Mouse (Mus musculus) kidney, adult 2 months (tissue): ENCODE results near the gene Pomc. TPM values are rescaled to one million over a fixed set of nuclear protein-coding genes. Genes with fewer than 3 reads are reported as not detected.

Experiments used
- DNase-seq: peaks from one replicate; pipeline ENCODE4 v3.0.0; 2021
- H3K27ac ChIP-seq: fragments of 200-500 bp; 2 replicates; pipeline ENCODE4 v1.5.1; 2012; ENCODE audit warnings: low read depth, low read length, control low read depth, inconsistent platforms; ENCODE audit not compliant: insufficient read depth
- H3K27me3 ChIP-seq: fragments of 200-500 bp; replicated peaks from 2 replicates; pipeline ENCODE4 v1.6.1; 2012; ENCODE audit warnings: mild to moderate bottlenecking, moderate library complexity, low read length, inconsistent platforms; ENCODE audit not compliant: control insufficient read depth, insufficient read depth
- H3K36me3 ChIP-seq: fragments of 200-500 bp; 2 replicates; pipeline ENCODE4 v1.6.1; 2012; ENCODE audit warnings: mild to moderate bottlenecking, moderate library complexity, low read length, inconsistent platforms; ENCODE audit not compliant: control insufficient read depth, insufficient read depth
- H3K4me1 ChIP-seq: fragments of 200-500 bp; 2 replicates; pipeline ENCODE4 v1.6.1; 2011; ENCODE audit warnings: low read length; ENCODE audit not compliant: control insufficient read depth, insufficient read depth
- H3K4me3 ChIP-seq: fragments of 200-500 bp; 2 replicates; pipeline ENCODE4 v1.5.1; 2011; ENCODE audit warnings: mild to moderate bottlenecking, low read depth, low read length, control low read depth; ENCODE audit not compliant: insufficient read depth
- CTCF ChIP-seq: fragments of 200-500 bp; conservative IDR thresholded peaks from 2 replicates; pipeline ENCODE4 v1.5.1; 2011; ENCODE audit warnings: low read depth, mild to moderate bottlenecking, control low read depth, low read length, moderate library complexity, mixed read lengths; ENCODE audit not compliant: insufficient read depth, insufficient read length
- POLR2A ChIP-seq: fragments of 200-500 bp; IDR thresholded peaks from one replicate; pipeline ENCODE4 v1.6.1; 2011; ENCODE audit warnings: low read depth, low read length, control low read depth
- whole genome bisulfite sequencing: fragments of 180-500 bp; shearing (Covaris S2); methylation state at CpG from one replicate; pipeline ENCODE4 v1.1.7; 2018; 5-methylcytosine and 5-hydroxymethylcytosine counted together
- polyA plus RNA-seq: library from polyadenylated mRNA; depleted of rRNA; stranded (reverse); fragments of >200 nt; gene quantifications from 2 replicates; pipeline ENCODE4 v1.2.3, GENCODE M21; 2012

The Pomc gene
- polyA plus RNA-seq, 1 experiment: 1.1 TPM

GRCm38 (mm10) chr12:3989943-3990342 lies 35.2 kb downstream of the Pomc start:
- Histone ChIP-seq H3K27me3 (no peaks in the 10 kb centered on the region), H3K27ac (no peak overlapping the region), H3K4me3 (no peak overlapping the region), H3K36me3 (no peaks in the 10 kb centered on the region), H3K4me1 (no peaks in the 10 kb centered on the region)
- WGBS: 51% methylated on average over 2 of the region's 2 CpGs
- TF ChIP-seq POLR2A: no peak
- no peak for TF ChIP-seq CTCF
- DNase-seq: no peak

GRCm38 (mm10) chr12:3991047-3991446 lies 36.3 kb downstream of the Pomc start:
- 81% methylated on average over 3 of the region's 3 CpGs for WGBS

GRCm38 (mm10) chr12:3996749-3997148 lies 42.0 kb downstream of the Pomc start:
- H3K36me3 ChIP-seq: no peaks in the 10 kb centered on the region
- no peak overlapping the region for H3K4me3 ChIP-seq
- no peak for DNase-seq
- 77% methylated on average over 9 of the region's 9 CpGs for WGBS
- H3K4me1 ChIP-seq: no peaks in the 10 kb centered on the region
- no peaks in the 10 kb centered on the region for H3K27me3 ChIP-seq
- TF ChIP-seq POLR2A (no peak), CTCF (no peak)
- H3K27ac ChIP-seq: no peak overlapping the region

More at GRCm38 (mm10) chr12:3991047-3991446, 36.3 kb downstream of the Pomc start:
- no peaks in the 10 kb centered on the region for H3K4me1 ChIP-seq
- no peak for TF ChIP-seq POLR2A
- no peak for TF ChIP-seq CTCF
- H3K4me3 ChIP-seq: no peak overlapping the region
- no peak for DNase-seq
- H3K27me3 ChIP-seq: no peaks in the 10 kb centered on the region
- H3K36me3 ChIP-seq: no peaks in the 10 kb centered on the region
- no peak overlapping the region for H3K27ac ChIP-seq

GRCm38 (mm10) chr12:4000406-4000805 lies 45.7 kb downstream of the Pomc start:
- TF ChIP-seq CTCF: no peak
- no peak for TF ChIP-seq POLR2A
- 93% methylated on average over 5 of the region's 5 CpGs for WGBS
- DNase-seq: no peak

GRCm38 (mm10) chr12:4004648-4005047 lies 49.9 kb downstream of the Pomc start:
- TF ChIP-seq POLR2A (no peak), CTCF (no peak)
- no peaks in the 10 kb centered on the region for H3K27me3 ChIP-seq
- no peaks in the 10 kb centered on the region for H3K36me3 ChIP-seq
- peak overlapping the region; percentile 17; the same call in 1 of the 2 replicates for H3K27ac ChIP-seq
- DNase-seq: peak; percentile 47
- H3K4me1 ChIP-seq: no peaks in the 10 kb centered on the region
- WGBS: 25% methylated on average over 6 of the region's 6 CpGs
- H3K4me3 ChIP-seq: no peak overlapping the region

More at GRCm38 (mm10) chr12:4000406-4000805, 45.7 kb downstream of the Pomc start:
- H3K4me3 ChIP-seq: no peak overlapping the region
- no peaks in the 10 kb centered on the region for H3K4me1 ChIP-seq
- H3K27me3 ChIP-seq: no peaks in the 10 kb centered on the region
- H3K36me3 ChIP-seq: no peaks in the 10 kb centered on the region
- no peak overlapping the region for H3K27ac ChIP-seq

- Histone ChIP-seq H3K36me3 (no peaks in the 10 kb centered on the region), H3K4me1 (no peaks in the 10 kb centered on the region), H3K4me3 (no peak overlapping the region), H3K27me3 (no peaks in the 10 kb centered on the region), H3K27ac (no peak overlapping the region)
- TF ChIP-seq POLR2A: no peak
- no peak for DNase-seq
- WGBS: 80% methylated on average over 7 of the region's 7 CpGs
These were observed 51.3 kb downstream of the Pomc start for GRCm38 (mm10) chr12:4006079-4006478.

- H3K36me3 ChIP-seq: no peaks in the 10 kb centered on the region
- no peak for TF ChIP-seq CTCF
- H3K27me3 ChIP-seq: no peaks in the 10 kb centered on the region
- H3K4me1 ChIP-seq: no peaks in the 10 kb centered on the region
- 62% methylated on average over 4 of the region's 4 CpGs for WGBS
- H3K27ac ChIP-seq: peak overlapping the region; percentile 53
- H3K4me3 ChIP-seq: no peak overlapping the region
- no peak for DNase-seq
These were observed 52.4 kb downstream of the Pomc start for GRCm38 (mm10) chr12:4007181-4007580.

- H3K4me1 ChIP-seq: no peaks in the 10 kb centered on the region
- DNase-seq: peak; percentile 30
- TF ChIP-seq POLR2A (no peak), CTCF (no peak)
- H3K36me3 ChIP-seq: no peaks in the 10 kb centered on the region
- no peak overlapping the region for H3K4me3 ChIP-seq
- WGBS: 46% methylated on average over 4 of the region's 4 CpGs
- no peak overlapping the region for H3K27ac ChIP-seq
- no peaks in the 10 kb centered on the region for H3K27me3 ChIP-seq
These were observed 53.0 kb downstream of the Pomc start for GRCm38 (mm10) chr12:4007766-4008165.
